Mouse (Mus musculus) midbrain, embryonic 16.5 days (tissue): ENCODE data around the gene Lrrc31. TPM values are rescaled to one million over a fixed set of nuclear protein-coding genes. Genes with fewer than 3 reads are reported as not detected.

Experiments used
- ATAC-seq: fragments of 200-750 bp; cut with Nextera tagmentation; 2 replicates; pipeline ENCODE4 v1.8.0; 2017; ENCODE audit warnings: moderate TSS enrichment
- H3K27ac ChIP-seq: fragments of 300-500 bp; sonication (generic); 2 replicates; pipeline ENCODE4 v1.5.1; 2014; ENCODE audit warnings: mild to moderate bottlenecking, low read length, mixed read lengths
- H3K27me3 ChIP-seq: fragments of 300-500 bp; sonication (generic); 2 replicates; pipeline ENCODE4 v1.6.1; 2014; ENCODE audit warnings: low read depth, low read length, mixed read lengths; ENCODE audit not compliant: control insufficient read depth, insufficient read depth
- H3K36me3 ChIP-seq: fragments of 300-500 bp; sonication (generic); 2 replicates; pipeline ENCODE4 v1.6.1; 2014; ENCODE audit warnings: mild to moderate bottlenecking, low read length, moderate library complexity, mixed read lengths; ENCODE audit not compliant: control insufficient read depth, insufficient read depth
- H3K4me1 ChIP-seq: fragments of 300-500 bp; sonication (generic); 2 replicates; pipeline ENCODE4 v1.6.1; 2014; ENCODE audit warnings: mild to moderate bottlenecking, low read length, mixed read lengths; ENCODE audit not compliant: control insufficient read depth, insufficient read depth
- H3K4me2 ChIP-seq: fragments of 300-500 bp; sonication (generic); 2 replicates; pipeline ENCODE4 v1.6.1; 2014; ENCODE audit warnings: mild to moderate bottlenecking, low read length, mixed read lengths
- H3K4me3 ChIP-seq: fragments of 300-500 bp; sonication (generic); 2 replicates; pipeline ENCODE4 v1.5.1; 2014; ENCODE audit warnings: low read depth, mild to moderate bottlenecking, low read length, moderate library complexity, mixed read lengths
- H3K9ac ChIP-seq: fragments of 300-500 bp; sonication (generic); 2 replicates; pipeline ENCODE4 v1.6.1; 2014; ENCODE audit warnings: low read depth, low read length, mixed read lengths
- H3K9me3 ChIP-seq: fragments of 300-500 bp; sonication (generic); replicated peaks from 2 replicates; pipeline ENCODE4 v1.6.1; 2014; ENCODE audit warnings: mild to moderate bottlenecking, low read length, mixed read lengths; ENCODE audit not compliant: control insufficient read depth, poor library complexity, severe bottlenecking
- WGBS: fragments of 180-500 bp; shearing (Covaris S2); extraction: QIAGEN DNeasy Blood & Tissue Kit; methylation state at CpG from one replicate; pipeline ENCODE4 v1.1.7; 2014; 5-methylcytosine and 5-hydroxymethylcytosine counted together
- polyA plus RNA-seq: library from polyadenylated mRNA; unstranded; fragments of >200 nt; fragmentation: Nextera tagmentation; extraction: Ambion mirVana; gene quantifications from 2 replicates; pipeline ENCODE4 v1.2.1, GENCODE M21; 2015

Lrrc31 gene
- polyA plus RNA-seq, 1 experiment from 2014 or later, result 0.10 TPM

- no peak overlapping the region for H3K4me3 ChIP-seq
- no peaks in the 10 kb centered on the region for H3K36me3 ChIP-seq
- H3K27ac ChIP-seq, result no peak overlapping the region
- no peak overlapping the region for H3K9ac ChIP-seq
- no peaks in the 10 kb centered on the region for H3K4me1 ChIP-seq
- H3K9me3 ChIP-seq, result no peaks in the 10 kb centered on the region
- 84% methylated on average over 10 of the region's 10 CpGs for WGBS
- no peak for ATAC-seq
- H3K27me3 ChIP-seq, result no peaks in the 10 kb centered on the region
- no peak overlapping the region for H3K4me2 ChIP-seq
These were observed 25.3 kb upstream of the Lrrc31 start for GRCm38 (mm10) chr3:30724848-30725465.

GRCm38 (mm10) chr3:30724105-30724824, 24.6 kb upstream of the Lrrc31 start:
- Histone ChIP-seq H3K4me2 (no peak overlapping the region), H3K36me3 (no peaks in the 10 kb centered on the region), H3K27ac (no peak overlapping the region), H3K27me3 (no peaks in the 10 kb centered on the region), H3K4me1 (no peaks in the 10 kb centered on the region), H3K9ac (no peak overlapping the region), H3K4me3 (no peak overlapping the region), H3K9me3 (no peaks in the 10 kb centered on the region)
- 63% methylated on average over 10 of the region's 10 CpGs for WGBS
- ATAC-seq, result no peak

GRCm38 (mm10) chr3:30723179-30723578, 23.5 kb upstream of the Lrrc31 start:
- Histone ChIP-seq H3K27me3 (no peaks in the 10 kb centered on the region), H3K4me2 (no peak overlapping the region), H3K9me3 (no peaks in the 10 kb centered on the region), H3K9ac (no peak overlapping the region), H3K4me3 (no peak overlapping the region), H3K36me3 (no peaks in the 10 kb centered on the region), H3K27ac (no peak overlapping the region), H3K4me1 (no peaks in the 10 kb centered on the region)
- no peak for ATAC-seq
- WGBS, result 59% methylated on average over 5 of the region's 5 CpGs

GRCm38 (mm10) chr3:30722461-30722860, 22.8 kb upstream of the Lrrc31 start:
- Histone ChIP-seq H3K9me3 (no peaks in the 10 kb centered on the region), H3K9ac (no peak overlapping the region), H3K4me3 (no peak overlapping the region), H3K27me3 (no peaks in the 10 kb centered on the region), H3K27ac (no peak overlapping the region), H3K36me3 (no peaks in the 10 kb centered on the region), H3K4me2 (no peak overlapping the region), H3K4me1 (no peaks in the 10 kb centered on the region)
- WGBS, result 85% methylated on average over 2 of the region's 2 CpGs
- ATAC-seq, result no peak

GRCm38 (mm10) chr3:30722036-30722435, 22.4 kb upstream of the Lrrc31 start:
- H3K4me2 ChIP-seq, result no peak overlapping the region
- no peaks in the 10 kb centered on the region for H3K36me3 ChIP-seq
- H3K9me3 ChIP-seq, result no peaks in the 10 kb centered on the region
- H3K4me1 ChIP-seq, result no peaks in the 10 kb centered on the region
- no peak overlapping the region for H3K9ac ChIP-seq
- no peak overlapping the region for H3K4me3 ChIP-seq
- no peak for ATAC-seq
- WGBS, result 84% methylated on average over 4 of the region's 4 CpGs
- no peaks in the 10 kb centered on the region for H3K27me3 ChIP-seq
- no peak overlapping the region for H3K27ac ChIP-seq

- Histone ChIP-seq H3K4me3 (no peak overlapping the region), H3K9me3 (no peaks in the 10 kb centered on the region), H3K27me3 (no peaks in the 10 kb centered on the region), H3K4me2 (no peak overlapping the region), H3K4me1 (no peaks in the 10 kb centered on the region), H3K27ac (no peak overlapping the region), H3K9ac (no peak overlapping the region), H3K36me3 (no peaks in the 10 kb centered on the region)
- 90% methylated on average over 3 of the region's 3 CpGs for WGBS
- ATAC-seq, result no peak
These were observed 19.0 kb upstream of the Lrrc31 start for GRCm38 (mm10) chr3:30718649-30719048.

GRCm38 (mm10) chr3:30713334-30713733, 13.7 kb upstream of the Lrrc31 start:
- Histone ChIP-seq H3K27ac (no peak overlapping the region), H3K27me3 (no peaks in the 10 kb centered on the region), H3K4me3 (no peak overlapping the region), H3K9me3 (no peaks in the 10 kb centered on the region), H3K36me3 (no peaks in the 10 kb centered on the region), H3K4me2 (no peak overlapping the region), H3K9ac (no peak overlapping the region), H3K4me1 (no peaks in the 10 kb centered on the region)
- WGBS, result 90% methylated on average over 1 of the region's 1 CpGs
- ATAC-seq, result no peak

- Histone ChIP-seq H3K9ac (no peak overlapping the region), H3K4me2 (no peak overlapping the region), H3K4me3 (no peak overlapping the region), H3K27ac (no peak overlapping the region), H3K36me3 (no peaks in the 10 kb centered on the region), H3K9me3 (no peaks in the 10 kb centered on the region), H3K27me3 (no peaks in the 10 kb centered on the region), H3K4me1 (no peaks in the 10 kb centered on the region)
- 91% methylated on average over 6 of the region's 6 CpGs for WGBS
- ATAC-seq, result no peak
These were observed 10.5 kb upstream of the Lrrc31 start for GRCm38 (mm10) chr3:30710191-30710590.

GRCm38 (mm10) chr3:30706614-30707276, 7.1 kb upstream of the Lrrc31 start:
- H3K4me3 ChIP-seq, result no peak overlapping the region
- H3K9ac ChIP-seq, result no peak overlapping the region
- no peaks in the 10 kb centered on the region for H3K36me3 ChIP-seq
- no peak overlapping the region for H3K4me2 ChIP-seq
- H3K27me3 ChIP-seq, result no peaks in the 10 kb centered on the region
- no peaks in the 10 kb centered on the region for H3K4me1 ChIP-seq
- ATAC-seq, result no peak
- 87% methylated on average over 4 of the region's 4 CpGs for WGBS
- no peak overlapping the region for H3K27ac ChIP-seq
- H3K9me3 ChIP-seq, result no peaks in the 10 kb centered on the region
